Mouse (Mus musculus) intestine, embryonic 15.5 days (tissue): ENCODE measurements around the gene Bik. TPM values are rescaled to one million over a fixed set of nuclear protein-coding genes. Genes with fewer than 3 reads are reported as not detected.
"Not testable (repeated sequence)": the region's sequence is repeated elsewhere in the genome, so short reads cannot be mapped to it uniquely, and the experiment has no call there.

Source experiments
- ATAC-seq: fragments of 200-750 bp; cut with Nextera tagmentation; 2 replicates; pipeline ENCODE4 v1.8.0; 2017; ENCODE audit warnings: moderate TSS enrichment, moderate library complexity
- H3K27ac ChIP-seq: fragments of 300-500 bp; sonication (generic); 2 replicates; pipeline ENCODE4 v1.5.1; 2015; ENCODE audit warnings: mild to moderate bottlenecking, inconsistent platforms
- H3K27me3 ChIP-seq: fragments of 300-500 bp; sonication (generic); replicated peaks from 2 replicates; pipeline ENCODE4 v1.6.1; 2015; ENCODE audit warnings: inconsistent platforms
- H3K36me3 ChIP-seq: fragments of 300-500 bp; sonication (generic); 2 replicates; pipeline ENCODE4 v1.6.1; 2015; ENCODE audit warnings: inconsistent platforms
- H3K4me1 ChIP-seq: fragments of 300-500 bp; sonication (generic); replicated peaks from 2 replicates; pipeline ENCODE4 v1.6.1; 2015; ENCODE audit warnings: inconsistent platforms
- H3K4me2 ChIP-seq: fragments of 300-500 bp; sonication (generic); replicated peaks from 2 replicates; pipeline ENCODE4 v1.6.1; 2015; ENCODE audit warnings: mild to moderate bottlenecking, inconsistent platforms
- H3K4me3 ChIP-seq: fragments of 300-500 bp; sonication (generic); replicated peaks from 2 replicates; pipeline ENCODE4 v1.5.1; 2015; ENCODE audit warnings: inconsistent platforms
- H3K9ac ChIP-seq: fragments of 300-500 bp; sonication (generic); 2 replicates; pipeline ENCODE4 v1.6.1; 2015; ENCODE audit warnings: inconsistent platforms
- H3K9me3 ChIP-seq: fragments of 300-500 bp; sonication (generic); 2 replicates; pipeline ENCODE4 v1.6.1; 2016; ENCODE audit warnings: inconsistent platforms
- WGBS: fragments of 180-500 bp; shearing (Covaris S2); methylation state at CpG from one replicate; pipeline ENCODE4 v1.1.7; 2015; 5-methylcytosine and 5-hydroxymethylcytosine counted together
- polyA plus RNA-seq: library from polyadenylated mRNA; unstranded; fragments of >200 nt; fragmentation: Nextera tagmentation; extraction: Ambion mirVana; gene quantifications from 2 replicates; pipeline ENCODE4 v1.2.1, GENCODE M21; 2015

Gene Bik
- polyA plus RNA-seq, 1 experiment from 2014 or later, result 4.3 TPM

DNA sequence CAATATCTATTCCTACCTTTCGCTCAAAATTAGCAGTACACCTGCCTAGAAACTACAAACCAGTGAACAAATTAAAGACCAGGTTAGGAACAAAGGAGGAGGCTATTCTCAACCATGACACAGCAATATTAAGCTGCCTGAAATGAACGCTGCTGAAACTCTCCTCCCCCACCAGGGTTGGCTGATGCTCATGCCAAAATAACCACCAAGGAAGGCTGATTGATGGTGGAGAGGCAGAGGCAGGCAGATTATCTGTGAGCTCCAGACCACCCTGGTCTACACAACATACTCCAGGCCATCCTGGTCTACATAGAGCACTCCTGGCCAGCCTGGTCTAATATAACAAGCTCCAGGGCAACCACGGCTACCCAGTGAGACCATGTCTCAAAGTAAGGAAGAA, 31.5 kb upstream of the Bik start:
- Histone ChIP-seq H3K4me2 (no peak overlapping the region), H3K4me1 (no peaks in the 10 kb centered on the region), H3K4me3 (no peak overlapping the region), H3K27me3 (no peaks in the 10 kb centered on the region), H3K36me3 (peaks cover 6% of the 10 kb centered on the region; the same call in 1 of the 2 replicates), H3K9ac (no peak overlapping the region), H3K9me3 (no peaks in the 10 kb centered on the region), H3K27ac (no peak overlapping the region)
- ATAC-seq, result no peak
- 86% methylated on average over 3 of the region's 3 CpGs for WGBS

DNA sequence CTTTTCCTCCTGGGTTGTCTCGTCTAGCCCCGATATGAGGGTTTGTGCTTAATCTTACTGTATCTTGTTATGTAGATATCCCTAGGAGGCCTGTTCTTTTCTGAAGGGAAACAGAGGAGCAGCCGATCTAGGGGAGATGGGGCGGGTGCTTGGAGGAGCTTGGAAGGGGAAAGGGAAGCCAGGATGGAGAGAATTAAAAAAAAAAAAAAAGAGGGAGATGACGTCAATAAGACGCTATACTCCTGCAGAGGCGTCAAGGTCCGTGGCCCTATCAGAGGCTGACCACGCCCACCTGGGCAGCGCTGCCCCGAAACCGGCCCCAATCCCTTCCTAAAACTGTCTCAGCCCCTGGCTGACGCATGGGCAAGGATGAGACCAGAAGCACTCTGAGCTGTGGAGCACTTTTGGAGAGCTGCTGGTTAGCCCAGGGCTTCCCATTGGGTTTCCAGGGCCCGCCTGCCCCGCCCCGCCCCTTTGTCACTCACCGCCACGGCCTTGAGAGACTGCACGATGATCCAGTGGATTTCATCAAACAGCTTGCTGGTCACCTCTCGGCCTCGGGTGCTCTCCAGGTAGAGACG, 30.8 kb upstream of the Bik start:
- no peak for ATAC-seq
- H3K4me2 ChIP-seq, result 0 out of 2 replicates have a peak overlapping the region, but pooled peaks have one; percentile 26
- no peak overlapping the region for H3K9ac ChIP-seq
- no peaks in the 10 kb centered on the region for H3K4me1 ChIP-seq
- no peaks in the 10 kb centered on the region for H3K9me3 ChIP-seq
- no peaks in the 10 kb centered on the region for H3K27me3 ChIP-seq
- no peak overlapping the region for H3K4me3 ChIP-seq
- peaks cover 6% of the 10 kb centered on the region; the same call in 1 of the 2 replicates for H3K36me3 ChIP-seq
- no peak overlapping the region for H3K27ac ChIP-seq
- 65% methylated on average over 22 of the region's 22 CpGs for WGBS

DNA sequence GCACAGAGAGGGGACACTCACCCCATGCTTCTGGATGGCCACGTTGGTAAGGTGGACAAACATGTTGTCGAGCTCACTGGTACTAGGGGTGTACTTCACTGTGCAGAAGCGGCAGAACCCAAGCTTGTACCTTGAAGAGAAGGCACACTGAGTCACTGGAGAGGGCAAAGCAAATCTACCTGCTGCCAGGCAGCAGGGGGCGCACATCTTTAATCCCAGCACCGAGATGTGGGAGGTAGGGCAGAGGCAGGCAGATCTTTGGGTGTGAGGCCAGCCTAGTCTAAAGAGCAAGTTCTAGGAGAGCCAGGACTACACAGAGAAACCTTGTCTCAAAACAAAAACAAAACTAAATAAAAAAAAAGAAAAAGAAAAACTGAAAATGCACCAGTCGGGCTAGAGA, 29.4 kb upstream of the Bik start:
- no peak overlapping the region for H3K4me2 ChIP-seq
- no peak overlapping the region for H3K9ac ChIP-seq
- H3K4me3 ChIP-seq, result no peak overlapping the region
- H3K36me3 ChIP-seq, result peaks cover 6% of the 10 kb centered on the region; the same call in 1 of the 2 replicates
- 89% methylated on average over 6 of the region's 6 CpGs for WGBS
- no peaks in the 10 kb centered on the region for H3K9me3 ChIP-seq
- ATAC-seq, result no peak
- H3K27me3 ChIP-seq, result no peaks in the 10 kb centered on the region
- no peaks in the 10 kb centered on the region for H3K4me1 ChIP-seq
- H3K27ac ChIP-seq, result no peak overlapping the region

DNA sequence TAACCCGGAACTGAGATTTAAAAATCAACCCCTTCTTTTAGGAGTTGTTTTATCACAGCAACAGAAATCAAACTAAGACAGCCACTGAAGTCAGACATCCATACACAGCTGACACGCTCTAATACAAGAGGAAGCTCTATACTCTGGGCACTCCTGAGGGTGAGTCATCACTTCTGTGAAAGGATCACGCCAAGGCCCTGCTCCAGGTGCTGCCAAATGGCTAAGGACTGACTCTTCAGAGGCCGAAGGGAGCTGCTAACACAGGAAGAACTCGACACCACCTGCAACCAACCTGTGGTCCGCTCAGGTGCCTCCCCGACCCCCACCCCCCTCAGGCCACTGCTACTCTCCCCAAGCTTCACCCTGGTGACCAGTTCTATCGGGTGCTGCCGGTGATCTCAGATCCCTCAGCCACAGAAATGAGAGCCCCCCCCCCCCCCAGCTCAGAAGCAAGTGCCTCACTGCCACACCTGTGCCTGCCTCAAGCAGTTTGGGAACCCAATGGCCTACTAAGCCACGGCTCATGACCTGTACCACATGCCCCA, 27.4 kb upstream of the Bik start:
- WGBS, result 89% methylated on average over 10 of the region's 10 CpGs
- no peaks in the 10 kb centered on the region for H3K36me3 ChIP-seq
- H3K9me3 ChIP-seq, result no peaks in the 10 kb centered on the region
- ATAC-seq, result no peak
- no peaks in the 10 kb centered on the region for H3K27me3 ChIP-seq
- no peaks in the 10 kb centered on the region for H3K4me1 ChIP-seq
- H3K27ac ChIP-seq, result no peak overlapping the region
- H3K9ac ChIP-seq, result no peak overlapping the region
- no peak overlapping the region for H3K4me3 ChIP-seq
- H3K4me2 ChIP-seq, result no peak overlapping the region

DNA sequence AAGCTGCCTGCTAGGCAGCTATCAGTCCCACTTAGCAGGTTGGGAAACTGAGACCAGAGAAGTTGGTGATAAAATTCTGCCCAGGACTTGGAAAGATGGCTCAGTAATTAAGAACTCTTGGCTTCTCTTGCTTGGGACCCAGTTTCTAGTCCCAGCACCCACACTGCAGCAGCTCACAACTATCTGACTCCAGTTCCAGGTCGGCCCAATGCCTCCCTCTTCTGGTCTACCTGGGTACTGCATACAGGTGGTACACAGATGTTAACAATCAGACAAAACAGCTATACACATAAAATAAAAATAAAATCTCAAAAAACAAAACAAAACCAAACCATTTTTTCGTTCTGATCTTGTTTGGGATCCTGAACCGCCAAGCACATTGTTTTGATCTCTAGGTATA, 26.3 kb upstream of the Bik start:
- H3K36me3 ChIP-seq, result no peaks in the 10 kb centered on the region
- no peaks in the 10 kb centered on the region for H3K9me3 ChIP-seq
- 53% methylated on average over 3 of the region's 3 CpGs for WGBS
- H3K27me3 ChIP-seq, result no peaks in the 10 kb centered on the region
- no peak overlapping the region for H3K4me2 ChIP-seq
- no peak overlapping the region for H3K9ac ChIP-seq
- no peak for ATAC-seq
- no peaks in the 10 kb centered on the region for H3K4me1 ChIP-seq
- no peak overlapping the region for H3K27ac ChIP-seq
- no peak overlapping the region for H3K4me3 ChIP-seq

DNA sequence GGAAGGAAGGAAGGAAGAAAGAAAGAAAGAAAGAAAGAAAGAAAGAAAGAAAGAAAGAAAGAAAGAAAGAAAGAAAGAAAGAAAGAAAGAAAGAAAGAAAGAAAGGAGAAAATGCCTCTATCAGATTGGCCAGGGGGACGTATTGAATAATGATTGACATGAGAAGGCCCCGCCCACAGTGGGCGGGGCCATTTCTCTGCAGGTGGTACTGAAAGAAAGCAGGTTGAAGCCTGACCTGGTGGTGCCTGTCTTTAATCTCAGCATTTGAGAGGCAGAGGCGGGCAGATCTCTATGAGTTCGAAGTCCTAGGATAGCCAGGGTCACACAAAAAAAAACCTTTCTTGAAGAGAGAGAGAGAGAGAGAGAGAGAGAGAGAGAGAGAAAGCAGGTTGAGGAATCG, 25.2 kb upstream of the Bik start:
- H3K4me3 ChIP-seq, H3K27ac ChIP-seq, H3K9me3 ChIP-seq, H3K4me1 ChIP-seq, ATAC-seq, H3K9ac ChIP-seq, H3K4me2 ChIP-seq, H3K36me3 ChIP-seq, H3K27me3 ChIP-seq: not testable (repeated sequence)
- WGBS, result 77% methylated on average over 6 of the region's 6 CpGs

DNA sequence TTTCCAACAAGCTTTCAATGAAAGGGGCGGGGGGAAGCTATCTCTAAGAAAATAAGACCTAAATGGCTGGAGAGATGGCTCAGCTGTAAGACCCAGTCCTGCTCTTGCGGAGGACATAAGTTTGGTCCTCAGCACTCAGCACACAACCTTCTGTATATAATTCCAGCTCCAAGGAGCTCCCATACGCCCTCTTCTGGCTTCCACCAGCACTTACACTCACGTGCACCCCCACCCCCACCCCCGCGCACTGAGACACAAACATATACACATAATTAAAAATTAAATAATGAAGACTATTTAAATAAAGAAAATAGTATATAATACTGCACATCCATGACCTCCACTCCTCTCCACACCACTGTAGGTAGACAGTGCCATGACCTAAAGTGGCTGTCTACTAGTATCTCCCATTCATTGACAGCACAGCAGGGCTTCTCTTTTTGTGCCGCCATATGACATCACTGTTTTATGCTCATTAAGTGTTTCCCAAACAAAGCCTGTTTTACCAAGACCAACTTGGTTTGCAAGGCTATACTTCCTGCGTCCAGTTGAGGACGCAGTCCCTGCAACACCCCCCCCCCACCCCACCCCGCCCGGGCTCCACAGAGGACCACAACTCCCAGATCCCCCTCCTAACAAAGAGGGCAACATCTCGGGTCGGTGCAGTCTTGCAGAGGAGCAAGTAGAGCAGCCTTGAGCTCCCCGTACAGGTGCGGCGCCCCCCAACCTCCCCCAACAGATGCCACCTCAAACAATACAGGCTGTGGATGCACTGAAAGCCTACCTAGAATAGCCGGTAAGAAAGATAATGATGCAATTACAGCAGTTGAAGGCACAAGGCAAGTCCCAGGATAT, 16.5 kb upstream of the Bik start:
- Histone ChIP-seq H3K4me3 (peak overlapping the region; percentile 50), H3K27ac (no peak overlapping the region), H3K4me2 (peak overlapping the region; percentile 89), H3K9ac (peak overlapping the region; percentile 44), H3K27me3 (no peaks in the 10 kb centered on the region), H3K4me1 (peaks cover 3% of the 10 kb centered on the region; the same call in 1 of the 2 replicates), H3K9me3 (no peaks in the 10 kb centered on the region), H3K36me3 (no peaks in the 10 kb centered on the region)
- peak; percentile 71 for ATAC-seq
- WGBS, result 26% methylated on average over 17 of the region's 17 CpGs

DNA sequence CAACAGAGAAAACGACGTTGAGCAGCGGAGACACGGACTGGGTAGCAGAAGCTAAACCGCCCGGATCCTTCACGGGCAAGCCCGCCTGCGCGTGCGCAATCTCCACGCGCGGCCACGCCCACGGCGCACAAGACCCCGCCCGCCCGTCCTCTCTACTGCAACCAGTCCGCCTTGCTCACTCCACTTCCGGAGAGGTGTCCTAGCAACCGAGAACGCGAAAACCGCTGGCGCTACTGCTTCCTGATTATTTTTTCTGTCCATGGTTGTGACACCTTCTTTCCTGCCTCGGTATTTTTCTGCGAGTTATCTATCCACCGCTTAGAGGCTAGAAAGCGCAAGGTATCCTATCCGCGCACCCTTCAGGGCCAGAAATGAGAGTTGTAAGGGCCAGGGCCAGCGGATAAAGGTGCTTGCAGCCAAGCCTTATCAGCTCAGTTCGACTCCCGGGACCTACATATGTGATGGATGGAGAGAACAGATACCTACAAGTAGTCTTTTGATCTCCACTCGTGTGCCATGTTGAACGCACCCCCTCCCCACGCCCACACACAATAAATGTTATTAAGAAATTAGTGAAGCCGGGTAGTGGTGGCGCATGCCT, 15.8 kb upstream of the Bik start, which contains the start of gene Ttll1:
TSS of gene Ttll1 (minus strand) at position 89 of the 601 bp plus-strand sequence.
- Histone ChIP-seq H3K9ac (peak within 1 kb of the TSS; percentile 44), H3K4me1 (peaks cover 3% of the 10 kb centered on the region; the same call in 1 of the 2 replicates), H3K27me3 (no peaks in the 10 kb centered on the region), H3K4me2 (peak within 1 kb of the TSS; percentile 89), H3K4me3 (peak within 1 kb of the TSS; percentile 50), H3K27ac (no peak within 1 kb of the TSS), H3K9me3 (no peaks in the 10 kb centered on the region), H3K36me3 (no peaks in the 10 kb centered on the region)
- whole genome bisulfite sequencing, result 10% methylated on average over 41 of the region's 41 CpGs
- ATAC-seq, result peak; percentile 99

DNA sequence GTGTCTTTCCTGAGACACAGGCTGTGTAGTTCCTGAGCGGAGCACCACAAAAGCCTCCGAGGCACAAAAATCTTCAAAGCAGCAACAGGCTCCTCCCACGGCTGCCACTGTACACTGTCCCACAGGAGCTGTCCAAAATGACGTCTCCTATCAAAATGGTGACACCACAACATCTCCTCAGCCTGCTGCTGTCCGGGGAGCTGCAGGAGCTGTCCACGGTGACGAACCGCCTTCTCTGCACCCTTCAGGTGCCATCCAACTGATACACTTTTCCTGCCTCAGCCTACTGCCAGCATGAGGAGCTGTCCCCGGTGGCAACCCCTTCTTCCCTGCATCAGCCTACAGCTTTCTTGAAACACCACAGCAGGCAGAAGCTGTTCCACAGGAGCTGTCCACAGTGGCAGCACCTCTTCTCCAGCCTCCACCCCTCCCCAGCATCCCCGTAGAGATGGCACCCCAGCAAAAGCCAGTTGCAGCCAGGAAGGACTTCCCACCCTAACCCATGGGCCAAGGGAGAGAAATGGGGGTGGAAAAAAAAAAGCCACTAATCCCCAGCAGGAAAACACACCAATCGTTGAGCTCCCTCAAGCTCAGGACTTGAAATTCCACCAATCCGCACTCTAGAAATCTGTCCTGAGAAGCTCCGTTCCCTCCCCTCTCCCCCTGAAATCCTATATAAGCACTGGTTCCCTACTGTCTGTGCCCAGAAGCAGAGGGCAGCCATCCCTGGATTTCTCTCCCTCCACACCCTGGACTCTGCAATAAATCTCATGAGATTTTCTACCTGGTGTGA, 14.0 kb upstream of the Bik start:
- Histone ChIP-seq H3K9ac (no peak overlapping the region), H3K27ac (no peak overlapping the region), H3K4me3 (no peak overlapping the region), H3K4me2 (no peak overlapping the region), H3K27me3 (no peaks in the 10 kb centered on the region), H3K4me1 (peaks cover 3% of the 10 kb centered on the region; the same call in 1 of the 2 replicates), H3K9me3 (no peaks in the 10 kb centered on the region), H3K36me3 (no peaks in the 10 kb centered on the region)
- 69% methylated on average over 13 of the region's 13 CpGs for WGBS
- no peak for ATAC-seq

DNA sequence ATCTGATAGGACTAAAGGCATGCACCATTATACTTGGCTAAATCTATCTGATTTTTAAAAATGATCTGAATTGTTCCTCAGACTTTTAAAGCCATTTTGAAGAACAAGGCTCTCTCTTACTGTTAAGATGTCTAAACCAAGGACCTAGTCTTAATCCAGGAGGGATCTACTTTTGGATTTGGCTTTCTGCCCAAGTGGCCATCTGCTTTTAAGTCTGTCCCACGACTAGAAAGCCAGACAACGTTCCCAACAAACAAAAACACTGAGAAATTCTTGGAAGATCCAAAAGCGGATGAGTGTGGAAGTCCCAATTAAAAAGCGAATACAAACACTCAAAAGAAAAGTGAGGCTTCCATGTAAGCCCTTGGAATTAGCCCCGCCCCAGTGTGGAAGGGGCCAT, 11.6 kb upstream of the Bik start:
- Histone ChIP-seq H3K27me3 (no peaks in the 10 kb centered on the region), H3K27ac (no peak overlapping the region), H3K4me3 (no peak overlapping the region), H3K36me3 (no peaks in the 10 kb centered on the region), H3K4me1 (peaks cover 9% of the 10 kb centered on the region), H3K9ac (no peak overlapping the region), H3K9me3 (no peaks in the 10 kb centered on the region), H3K4me2 (no peak overlapping the region)
- ATAC-seq, result no peak
- WGBS, result 66% methylated on average over 5 of the region's 5 CpGs

DNA sequence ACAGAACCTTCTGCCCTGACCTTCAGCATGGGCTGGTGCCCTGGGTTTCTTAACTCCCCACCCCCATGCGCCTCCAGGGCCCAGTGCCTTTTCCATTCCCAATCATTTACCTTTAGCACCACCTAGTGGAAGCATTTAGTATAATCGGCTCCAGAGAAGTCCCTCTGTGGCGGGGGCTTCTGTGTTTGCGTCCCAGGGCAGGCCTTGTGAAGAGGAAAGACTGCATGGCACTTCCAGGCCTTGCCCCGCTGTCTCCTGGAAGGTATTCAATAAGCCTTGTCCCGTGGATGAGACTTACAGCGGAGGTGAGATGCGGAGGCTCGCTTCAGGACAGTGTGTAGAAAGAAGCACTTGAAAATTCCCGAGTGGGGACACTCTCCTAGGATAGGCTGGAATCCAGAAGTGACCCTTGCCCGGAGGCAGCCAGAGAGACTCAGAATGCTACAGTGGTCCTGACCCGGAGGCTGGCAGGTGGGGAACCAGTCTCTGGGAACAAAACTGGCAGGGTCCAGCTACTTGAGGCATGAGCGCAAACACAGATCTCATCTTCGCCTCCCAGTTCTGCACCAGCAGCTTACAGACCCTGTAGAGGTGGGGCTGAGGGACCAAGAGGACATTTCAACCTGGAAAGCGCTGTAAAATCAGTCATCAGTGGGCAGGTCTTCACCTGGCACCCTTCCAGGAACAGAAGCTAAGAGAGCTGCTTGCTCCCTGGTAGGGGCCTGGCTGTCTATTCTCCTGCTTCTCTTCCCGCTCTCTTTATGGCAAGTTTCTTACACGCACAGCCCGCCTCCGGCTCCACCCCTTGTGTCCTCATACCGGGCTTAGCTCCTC, 8.2 kb upstream of the Bik start:
- peaks cover 6% of the 10 kb centered on the region for H3K4me1 ChIP-seq
- no peak overlapping the region for H3K4me3 ChIP-seq
- no peaks in the 10 kb centered on the region for H3K27me3 ChIP-seq
- no peaks in the 10 kb centered on the region for H3K36me3 ChIP-seq
- WGBS, result 28% methylated on average over 20 of the region's 20 CpGs
- peak overlapping the region; percentile 45 for H3K4me2 ChIP-seq
- no peaks in the 10 kb centered on the region for H3K9me3 ChIP-seq
- H3K9ac ChIP-seq, result no peak overlapping the region
- ATAC-seq, result peak; percentile 63
- no peak overlapping the region for H3K27ac ChIP-seq
